Mouse (Mus musculus): ENCODE measurements around the gene Enoph1.

GRCm38 (mm10) chr5:100069526-100069925 is 29.7 kb downstream of the Enoph1 start:
- TF ChIP-seq CTCF (IDR thresholded peaks at IDR 0.05; ENCODE audit: extremely low read depth, insufficient read depth, low read length) (no peak), POLR2A (IDR thresholded peaks at IDR 0.05; ENCODE audit: extremely low read depth, insufficient read depth, low read length) (no peak)
